Comparison of ENCODE assay signal across 8 mouse cellular contexts in genomic region chr17:34585877-34586771, GRCm38 (mm10). TPM values are rescaled to one million over a fixed set of nuclear protein-coding genes. Genes with fewer than 3 reads are reported as not detected.
DNase-seq lines count a peak whose midpoint lies in the region; ATAC-seq and TF ChIP-seq lines count a peak whose summit lies in the region.

No protein-coding gene starts in this region.

- peak overlapping the region; percentile 98 for H3K4me2 ChIP-seq in intestine, embryonic 16.5 days (ENCODE audit: low read depth, low read length)
- peak overlapping the region; percentile 95 for H3K4me2 ChIP-seq in neural tube, embryonic 11.5 days (ENCODE audit: low read depth)

- peaks cover 50% of the 10 kb centered on the region for H3K4me1 ChIP-seq in testis, adult 2 months (ENCODE audit: control insufficient read depth, insufficient read depth, low read length)
- peaks cover 42% of the 10 kb centered on the region for H3K4me1 ChIP-seq in intestine, embryonic 16.5 days (ENCODE audit: control insufficient read depth, insufficient read depth, low read length)
- H3K4me1 ChIP-seq in neural tube, embryonic 11.5 days (ENCODE audit: control insufficient read depth, insufficient read depth, low read length), result peaks cover 32% of the 10 kb centered on the region

- no peak overlapping the region for H3K27ac ChIP-seq in testis, adult 2 months (ENCODE audit: control insufficient read depth, insufficient read depth, low read depth, low read length)
- H3K27ac ChIP-seq in intestine, embryonic 16.5 days (ENCODE audit: low read length), result peak overlapping the region; percentile 95
- H3K27ac ChIP-seq in neural tube, embryonic 11.5 days (ENCODE audit: low read depth, low read length), result peak overlapping the region; percentile 98

- TF ChIP-seq CTCF in testis, adult 2 months (IDR thresholded peaks at IDR 0.05; ENCODE audit: control insufficient read depth, insufficient read depth, insufficient replicate concordance, low read depth, low read length), result no peak

- no peak for DNase-seq in frontal cortex, postnatal 36 days (ENCODE audit: low spot score in 2 of 2)
- no peak for DNase-seq in testis, postnatal 14 days (ENCODE audit: low spot score)
- peak; percentile 48 for DNase-seq in neural tube, embryonic 11.5 days (ENCODE audit: low spot score)
- no peak for DNase-seq in right cerebral cortex, postnatal 14 days
- DNase-seq in gastrocnemius, adult 18-20 months (ENCODE audit: low spot score), result no peak

- 36% methylated on average over 32 of the region's 32 CpGs for WGBS in intestine, embryonic 16.5 days
- 22% methylated on average over 32 of the region's 32 CpGs for WGBS in neural tube, embryonic 11.5 days

- TF ChIP-seq POLR2A in testis, adult 2 months (IDR thresholded peaks at IDR 0.05; ENCODE audit: control insufficient read depth, low read depth, low read length), result no peak

- H3K4me3 ChIP-seq in testis, adult 2 months (ENCODE audit: control insufficient read depth, low read depth, low read length), result peak overlapping the region; percentile 94
- H3K4me3 ChIP-seq in intestine, embryonic 16.5 days (ENCODE audit: low read length), result peak overlapping the region; percentile 82
- H3K4me3 ChIP-seq in neural tube, embryonic 11.5 days (ENCODE audit: low read depth, low read length), result peak overlapping the region; percentile 67

- peak; percentile 6; the same call in 1 of the 2 replicates for ATAC-seq in frontal cortex, adult (ENCODE audit: low TSS enrichment)
- ATAC-seq in intestine, embryonic 16.5 days, result no peak
- ATAC-seq in neural tube, embryonic 11.5 days (ENCODE audit: insufficient read depth, low FRiP score, low TSS enrichment), result peak; percentile 40

- H3K9ac ChIP-seq in intestine, embryonic 16.5 days (ENCODE audit: low read depth, low read length), result peak overlapping the region; percentile 96; the same call in 1 of the 2 replicates
- H3K9ac ChIP-seq in neural tube, embryonic 11.5 days (ENCODE audit: low read length), result peak overlapping the region; percentile 80

- H3K9me3 ChIP-seq in intestine, embryonic 16.5 days (ENCODE audit: control insufficient read depth, low read length), result no peaks in the 10 kb centered on the region
- no peaks in the 10 kb centered on the region for H3K9me3 ChIP-seq in neural tube, embryonic 11.5 days (ENCODE audit: control insufficient read depth, low read length)

- H3K27me3 ChIP-seq in testis, adult 2 months (ENCODE audit: control insufficient read depth, insufficient read depth, low read length), result no peaks in the 10 kb centered on the region
- H3K27me3 ChIP-seq in intestine, embryonic 16.5 days (replicated peaks; ENCODE audit: control insufficient read depth, insufficient read depth, low read length), result no peaks in the 10 kb centered on the region
- H3K27me3 ChIP-seq in neural tube, embryonic 11.5 days (ENCODE audit: control insufficient read depth, insufficient read depth, low read length), result no peaks in the 10 kb centered on the region

- H3K36me3 ChIP-seq in testis, adult 2 months (ENCODE audit: control insufficient read depth, insufficient read depth, low read length), result no peaks in the 10 kb centered on the region
- H3K36me3 ChIP-seq in intestine, embryonic 16.5 days (ENCODE audit: control insufficient read depth, insufficient read depth, low read length), result no peaks in the 10 kb centered on the region
- no peaks in the 10 kb centered on the region for H3K36me3 ChIP-seq in neural tube, embryonic 11.5 days (ENCODE audit: control insufficient read depth, insufficient read depth, low read length)

RNA-seq across cellular contexts. Expression of gene Gpsm3, which starts 3.5 kb away (rescaled TPM):
- polyA plus RNA-seq in testis, adult 2 months (2012; rRNA removed), result 1.7 and 1.9 TPM in 2 replicates
- 12.0 and 12.5 TPM in 2 replicates for polyA plus RNA-seq in intestine, embryonic 16.5 days (2015; fragmentation: Nextera tagmentation; extraction: Ambion mirVana)
- polyA plus RNA-seq in neural tube, embryonic 11.5 days (2014; fragmentation: Nextera tagmentation; extraction: Ambion mirVana), result 4.0 and 5.1 TPM in 2 replicates
- 1 to 10 TPM; 1.2 to 1.5 TPM for total RNA-seq in gastrocnemius, adult 18-20 months (2021)

RNA-seq across cellular contexts. Expression of gene Pbx2, which starts 4.9 kb away (rescaled TPM):
- polyA plus RNA-seq in testis, adult 2 months (2012; rRNA removed), result 9.6 and 11.2 TPM in 2 replicates
- polyA plus RNA-seq in intestine, embryonic 16.5 days (2015; fragmentation: Nextera tagmentation; extraction: Ambion mirVana), result 5.6 and 6.9 TPM in 2 replicates
- polyA plus RNA-seq in neural tube, embryonic 11.5 days (2014; fragmentation: Nextera tagmentation; extraction: Ambion mirVana), result 17.0 and 17.3 TPM in 2 replicates
- total RNA-seq in gastrocnemius, adult 18-20 months (2021), result 10 to 100 TPM; 12.0 to 12.2 TPM

RNA-seq across cellular contexts. Expression of gene Ager, which starts 11.5 kb away (rescaled TPM):
- 0.43 and 0.66 TPM in 2 replicates for polyA plus RNA-seq in testis, adult 2 months (2012; rRNA removed)
- polyA plus RNA-seq in intestine, embryonic 16.5 days (2015; fragmentation: Nextera tagmentation; extraction: Ambion mirVana), result 2.3 and 2.4 TPM in 2 replicates
- 2.3 and 2.4 TPM in 2 replicates for polyA plus RNA-seq in neural tube, embryonic 11.5 days (2014; fragmentation: Nextera tagmentation; extraction: Ambion mirVana)
- total RNA-seq in gastrocnemius, adult 18-20 months (2021), result not detected

RNA-seq across cellular contexts. Expression of gene Rnf5, which starts 17.4 kb away (rescaled TPM):
- polyA plus RNA-seq in testis, adult 2 months (2012; rRNA removed), result 56.6 and 63.4 TPM in 2 replicates
- 190 and 197 TPM in 2 replicates for polyA plus RNA-seq in intestine, embryonic 16.5 days (2015; fragmentation: Nextera tagmentation; extraction: Ambion mirVana)
- 177 and 187 TPM in 2 replicates for polyA plus RNA-seq in neural tube, embryonic 11.5 days (2014; fragmentation: Nextera tagmentation; extraction: Ambion mirVana)
- total RNA-seq in gastrocnemius, adult 18-20 months (2021), result 10 to 100 TPM; 22.0 to 22.1 TPM

RNA-seq across cellular contexts. Expression of gene Agpat1, which starts 17.9 kb away (rescaled TPM):
- polyA plus RNA-seq in testis, adult 2 months (2012; rRNA removed), result 891 and 908 TPM in 2 replicates
- polyA plus RNA-seq in intestine, embryonic 16.5 days (2015; fragmentation: Nextera tagmentation; extraction: Ambion mirVana), result 61.8 and 67.9 TPM in 2 replicates
- polyA plus RNA-seq in neural tube, embryonic 11.5 days (2014; fragmentation: Nextera tagmentation; extraction: Ambion mirVana), result 83.3 and 91.2 TPM in 2 replicates
- total RNA-seq in gastrocnemius, adult 18-20 months (2021), result 10 to 100 TPM; 81.6 to 87.7 TPM
